Mouse (Mus musculus) spleen, adult 2 months (tissue): ENCODE data around the gene Agap1. TPM values are rescaled to one million over a fixed set of nuclear protein-coding genes. Genes with fewer than 3 reads are reported as not detected.

Experiments
- DNase-seq, 2 experiments: peaks; one replicate each; pipeline versions ENCODE4 v3.0.0 to v3.0.0-alpha.2; 2012 to 2021; ENCODE audit warnings: low spot score in 2 of 2, low read depth in 1 of 2
- H3K27ac ChIP-seq: fragments of 200-500 bp; 2 replicates; pipeline ENCODE4 v1.5.1; 2012; ENCODE audit warnings: low read length, inconsistent platforms; ENCODE audit not compliant: insufficient read depth
- H3K27me3 ChIP-seq: fragments of 200-500 bp; 2 replicates; pipeline ENCODE4 v1.6.1; 2012; ENCODE audit warnings: mild to moderate bottlenecking, moderate library complexity, low read length, inconsistent platforms; ENCODE audit not compliant: control insufficient read depth, insufficient read depth
- H3K36me3 ChIP-seq: fragments of 200-500 bp; 2 replicates; pipeline ENCODE4 v1.6.1; 2012; ENCODE audit warnings: mild to moderate bottlenecking, low read length, inconsistent platforms; ENCODE audit not compliant: control insufficient read depth, insufficient read depth
- H3K4me1 ChIP-seq: fragments of 200-500 bp; 2 replicates; pipeline ENCODE4 v1.6.1; 2011; ENCODE audit warnings: inconsistent platforms; ENCODE audit not compliant: control insufficient read depth, insufficient read depth, insufficient read length
- H3K4me3 ChIP-seq: fragments of 200-500 bp; 2 replicates; pipeline ENCODE4 v1.5.1; 2011; ENCODE audit warnings: mild to moderate bottlenecking, inconsistent platforms; ENCODE audit not compliant: insufficient read depth, insufficient read length; ENCODE audit errors: extremely low read depth
- CTCF ChIP-seq: fragments of 200-500 bp; IDR thresholded peaks from 2 replicates; pipeline ENCODE4 v1.5.1; 2011; ENCODE audit warnings: mild to moderate bottlenecking, inconsistent platforms; ENCODE audit not compliant: insufficient read depth, insufficient read length, insufficient replicate concordance; ENCODE audit errors: extremely low read depth
- POLR2A ChIP-seq: fragments of 200-500 bp; IDR thresholded peaks from 2 replicates; pipeline ENCODE4 v1.6.1; 2011; ENCODE audit warnings: low read depth, low read length, inconsistent platforms
- WGBS: fragments of 180-500 bp; shearing (Covaris S2); methylation state at CpG from one replicate; pipeline ENCODE4 v1.1.7; 2018; 5-methylcytosine and 5-hydroxymethylcytosine counted together
- polyA plus RNA-seq: library from polyadenylated mRNA; depleted of rRNA; stranded (reverse); fragments of >200 nt; gene quantifications from 2 replicates; pipeline ENCODE4 v1.2.3, GENCODE M21; 2012

The Agap1 gene
- polyA plus RNA-seq, 1 experiment: 6.7 TPM

GRCm38 (mm10) chr1:89554969-89555856 lies 100.6 kb downstream of the Agap1 start:
- no peak overlapping the region; the same call in 1 of the 2 replicates for H3K27ac ChIP-seq
- DNase-seq: no peak
- H3K36me3 ChIP-seq: no peaks in the 10 kb centered on the region
- no peaks in the 10 kb centered on the region for H3K27me3 ChIP-seq
- no peak for TF ChIP-seq CTCF
- TF ChIP-seq POLR2A: no peak
- H3K4me3 ChIP-seq: no peak overlapping the region
- 71% methylated on average over 18 of the region's 18 CpGs for WGBS
- no peaks in the 10 kb centered on the region for H3K4me1 ChIP-seq

- Histone ChIP-seq H3K36me3 (no peaks in the 10 kb centered on the region), H3K27ac (no peak overlapping the region), H3K4me3 (no peak overlapping the region), H3K4me1 (no peaks in the 10 kb centered on the region), H3K27me3 (no peaks in the 10 kb centered on the region)
- DNase-seq: no peak
- 80% methylated on average over 7 of the region's 7 CpGs for WGBS
- TF ChIP-seq POLR2A: no peak
- TF ChIP-seq CTCF: no peak
Observed at GRCm38 (mm10) chr1:89556006-89556405, 101.4 kb downstream of the Agap1 start.

GRCm38 (mm10) chr1:89557401-89557800 lies 102.8 kb downstream of the Agap1 start:
- Histone ChIP-seq H3K36me3 (no peaks in the 10 kb centered on the region), H3K4me1 (no peaks in the 10 kb centered on the region), H3K4me3 (no peak overlapping the region), H3K27me3 (no peaks in the 10 kb centered on the region), H3K27ac (no peak overlapping the region)
- 94% methylated on average over 6 of the region's 6 CpGs for WGBS
- TF ChIP-seq POLR2A: no peak
- DNase-seq: no peak

GRCm38 (mm10) chr1:89558080-89558479 lies 103.5 kb downstream of the Agap1 start:
- DNase-seq: no peak
- Histone ChIP-seq H3K27ac (no peak overlapping the region), H3K36me3 (no peaks in the 10 kb centered on the region), H3K27me3 (no peaks in the 10 kb centered on the region), H3K4me3 (no peak overlapping the region), H3K4me1 (no peaks in the 10 kb centered on the region)
- no peak for TF ChIP-seq CTCF
- 38% methylated on average over 1 of the region's 1 CpGs for WGBS

GRCm38 (mm10) chr1:89563399-89563798 lies 108.8 kb downstream of the Agap1 start:
- Histone ChIP-seq H3K27me3 (no peaks in the 10 kb centered on the region), H3K4me1 (no peaks in the 10 kb centered on the region), H3K27ac (no peak overlapping the region), H3K4me3 (no peak overlapping the region), H3K36me3 (no peaks in the 10 kb centered on the region)
- no peak for TF ChIP-seq CTCF
- TF ChIP-seq POLR2A: no peak
- no peak for DNase-seq
- 62% methylated on average over 4 of the region's 4 CpGs for WGBS

GRCm38 (mm10) chr1:89566578-89567488 lies 112.2 kb downstream of the Agap1 start:
- Histone ChIP-seq H3K4me3 (no peak overlapping the region), H3K27ac (no peak overlapping the region), H3K36me3 (no peaks in the 10 kb centered on the region), H3K27me3 (no peaks in the 10 kb centered on the region), H3K4me1 (no peaks in the 10 kb centered on the region)
- TF ChIP-seq CTCF (no peak), POLR2A (no peak)
- no peak for DNase-seq
- 85% methylated on average over 9 of the region's 9 CpGs for WGBS
